Mouse (Mus musculus) G1E (cell line): ENCODE results near the gene Clstn3.

ENCODE experiments used
- CTCF ChIP-seq: IDR thresholded peaks from 2 replicates; pipeline ENCODE4 v1.5.1; 2012; ENCODE audit warnings: low read depth, low read length, inconsistent platforms, mixed read lengths
- GATA1 ChIP-seq: IDR thresholded peaks from 2 replicates; pipeline ENCODE4 v1.6.1; 2012; ENCODE audit warnings: borderline replicate concordance, low read length, inconsistent platforms, mixed read lengths
- GATA2 ChIP-seq: IDR thresholded peaks from 2 replicates; pipeline ENCODE4 v1.6.1; 2012; ENCODE audit warnings: low read depth, low read length, inconsistent platforms, borderline replicate concordance

GRCm38 (mm10) chr6:124456243-124456642 is 8.4 kb downstream of the Clstn3 start:
- TF ChIP-seq CTCF (no peak), GATA2 (no peak), GATA1 (no peak)
